Mouse (Mus musculus) hindbrain, embryonic 14.5 days (tissue): Measurements from ENCODE around the gene Cog1. TPM values are rescaled to one million over a fixed set of nuclear protein-coding genes. Genes with fewer than 3 reads are reported as not detected.
A peak's percentile ranks its signal among the peaks of the same experiment; 100 is the strongest.

ENCODE experiments used
- ATAC-seq: fragments of 200-750 bp; cut with Nextera tagmentation; 2 replicates; pipeline ENCODE4 v1.8.0; 2017; ENCODE audit warnings: moderate number of reproducible peaks, mild to moderate bottlenecking, moderate TSS enrichment, moderate library complexity; ENCODE audit not compliant: low FRiP score
- DNase-seq: peaks from one replicate; pipeline ENCODE4 v3.0.0-alpha.2; 2015; ENCODE audit warnings: low spot score
- H3K27ac ChIP-seq: fragments of 300-500 bp; sonication (generic); 2 replicates; pipeline ENCODE4 v1.5.1; 2014; ENCODE audit warnings: mild to moderate bottlenecking, moderate library complexity
- H3K27me3 ChIP-seq: fragments of 300-500 bp; sonication (generic); 2 replicates; pipeline ENCODE4 v1.6.1; 2014; ENCODE audit warnings: mild to moderate bottlenecking, low read length, mixed read lengths; ENCODE audit not compliant: control insufficient read depth, insufficient read depth
- H3K36me3 ChIP-seq: fragments of 300-500 bp; sonication (generic); replicated peaks from 2 replicates; pipeline ENCODE4 v1.6.1; 2014; ENCODE audit not compliant: control insufficient read depth, insufficient read depth
- H3K4me1 ChIP-seq: fragments of 300-500 bp; sonication (generic); replicated peaks from 2 replicates; pipeline ENCODE4 v1.6.1; 2014; ENCODE audit warnings: antibody characterized with exemption, low read length, mixed read lengths; ENCODE audit not compliant: control insufficient read depth, insufficient read depth
- H3K4me2 ChIP-seq: fragments of 300-500 bp; sonication (generic); replicated peaks from 2 replicates; pipeline ENCODE4 v1.6.1; 2014; ENCODE audit warnings: mild to moderate bottlenecking, moderate library complexity
- H3K4me3 ChIP-seq: fragments of 300-500 bp; sonication (generic); replicated peaks from 2 replicates; pipeline ENCODE4 v1.5.1; 2014; ENCODE audit warnings: mild to moderate bottlenecking, low read length
- H3K9ac ChIP-seq: fragments of 300-500 bp; sonication (generic); 2 replicates; pipeline ENCODE4 v1.6.1; 2014
- H3K9me3 ChIP-seq: fragments of 300-500 bp; sonication (generic); 2 replicates; pipeline ENCODE4 v1.6.1; 2016; ENCODE audit warnings: low read length; ENCODE audit not compliant: control insufficient read depth
- WGBS: fragments of 180-500 bp; shearing (Covaris S2); extraction: QIAGEN DNeasy Blood & Tissue Kit; methylation state at CpG from one replicate; pipeline ENCODE4 v1.1.7; 2014; 5-methylcytosine and 5-hydroxymethylcytosine counted together
- polyA plus RNA-seq: library from polyadenylated mRNA; unstranded; fragments of >200 nt; fragmentation: Nextera tagmentation; extraction: Ambion mirVana; gene quantifications from 2 replicates; pipeline ENCODE4 v1.2.1, GENCODE M21; 2014

The Cog1 gene
- polyA plus RNA-seq, 1 experiment from 2014 or later = 38.0 TPM

DNA sequence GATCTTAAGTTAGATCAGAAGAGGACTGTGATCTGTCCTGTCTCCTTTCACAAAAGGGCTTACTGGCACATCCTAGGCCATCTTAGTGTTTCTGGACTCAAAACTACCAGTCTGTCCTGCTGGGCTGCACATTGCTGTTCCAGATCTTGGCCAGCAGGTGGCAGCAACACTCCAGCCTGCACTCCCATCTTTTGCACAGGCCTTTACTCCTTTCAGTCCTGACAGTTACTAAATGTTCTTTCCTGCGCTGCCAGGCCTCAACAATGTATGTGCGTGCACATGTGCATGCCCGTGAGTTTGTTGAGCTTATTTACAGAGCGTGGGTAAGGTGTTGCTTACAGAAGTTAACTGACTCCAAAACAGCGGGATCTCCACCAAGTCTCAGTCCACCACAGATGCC, 54.8 kb downstream of the Cog1 start:
- WGBS = 37% methylated on average over 5 of the region's 5 CpGs
- H3K9ac ChIP-seq = no peak overlapping the region

DNA sequence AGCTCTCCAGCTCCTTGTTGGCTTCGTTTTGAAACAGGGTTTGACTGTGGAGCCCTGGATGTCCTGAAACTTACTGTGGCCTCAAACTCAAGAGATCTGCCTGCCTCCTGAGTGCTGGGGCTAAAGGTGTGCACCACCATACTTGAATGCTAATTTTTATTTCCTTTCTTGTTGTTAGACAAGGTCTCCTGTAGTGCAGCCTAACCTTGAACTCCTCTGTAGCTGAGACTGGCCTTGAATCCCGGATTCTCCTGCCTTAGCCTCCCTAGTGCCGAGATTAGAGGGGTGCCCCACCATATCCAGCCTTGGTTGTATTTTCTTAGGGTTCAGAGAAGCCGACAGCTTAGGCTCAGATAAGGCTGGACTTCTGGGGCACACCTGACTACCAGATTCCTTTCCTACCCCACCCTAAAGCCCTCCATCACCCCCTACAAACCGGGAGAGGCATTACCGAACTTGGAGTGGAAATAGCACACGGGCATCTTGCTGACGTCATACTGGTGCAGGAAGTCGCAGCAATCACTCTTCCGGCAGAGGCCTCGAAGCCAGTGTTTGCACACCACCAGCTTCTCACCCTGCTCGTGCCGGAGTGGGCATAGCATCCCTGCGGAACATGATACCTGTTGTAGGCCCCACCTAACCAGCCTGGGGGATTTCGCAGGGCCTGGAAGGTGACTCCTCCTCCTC, 57.1 kb downstream of the Cog1 start:
- no peak overlapping the region for H3K27ac ChIP-seq
- no peak for ATAC-seq
- no peak overlapping the region for H3K4me2 ChIP-seq
- 0 out of 2 replicates have a peak, but pooled peaks cover 7% of the 10 kb centered on the region for H3K27me3 ChIP-seq
- WGBS = 88% methylated on average over 15 of the region's 15 CpGs
- no peak overlapping the region for H3K9ac ChIP-seq
- H3K9me3 ChIP-seq = no peaks in the 10 kb centered on the region
- peaks cover 15% of the 10 kb centered on the region for H3K4me1 ChIP-seq
- no peaks in the 10 kb centered on the region for H3K36me3 ChIP-seq
- DNase-seq = no peak
- no peak overlapping the region for H3K4me3 ChIP-seq

More for the DNA sequence above, 54.8 kb downstream of the Cog1 start:
- H3K27ac ChIP-seq = no peak overlapping the region
- DNase-seq = peak; percentile 89
- H3K4me2 ChIP-seq = no peak overlapping the region
- ATAC-seq = peak; percentile 71; the same call in 1 of the 2 replicates
- H3K9me3 ChIP-seq = no peaks in the 10 kb centered on the region
- peaks cover 14% of the 10 kb centered on the region for H3K36me3 ChIP-seq
- H3K4me1 ChIP-seq = no peaks in the 10 kb centered on the region
- 0 out of 2 replicates have a peak, but pooled peaks cover 3% of the 10 kb centered on the region for H3K27me3 ChIP-seq
- H3K4me3 ChIP-seq = no peak overlapping the region

DNA sequence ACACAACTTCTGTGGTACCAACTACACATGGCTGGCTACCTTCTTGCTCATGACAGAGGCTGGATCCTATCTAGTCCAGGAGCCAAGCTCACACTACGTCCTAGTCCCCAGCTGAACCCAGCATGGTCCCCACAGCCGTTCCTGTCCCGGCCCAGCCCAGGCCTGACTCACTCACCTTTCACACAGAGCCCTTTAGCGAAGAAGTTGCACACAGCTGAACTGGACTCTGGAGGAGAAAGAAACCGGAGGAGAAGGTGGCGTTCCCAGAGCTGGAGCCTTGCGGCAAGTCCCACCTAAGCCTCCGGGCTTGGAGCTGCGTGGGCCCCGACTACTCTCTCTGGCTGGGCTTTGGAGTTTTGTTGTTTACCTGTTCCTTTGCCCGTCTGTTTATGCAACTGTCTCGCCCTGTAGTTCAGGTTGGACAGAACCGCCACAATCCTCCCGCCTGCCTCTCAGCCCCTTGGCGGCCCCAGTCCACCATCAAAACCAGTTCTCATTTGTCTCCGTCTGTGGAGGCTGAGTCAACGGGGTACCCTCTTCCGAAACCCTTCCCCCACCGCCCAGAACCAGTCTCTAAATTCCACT, 59.8 kb downstream of the Cog1 start:
- 0 out of 2 replicates have a peak, but pooled peaks cover 7% of the 10 kb centered on the region for H3K27me3 ChIP-seq
- no peaks in the 10 kb centered on the region for H3K9me3 ChIP-seq
- H3K4me2 ChIP-seq = no peak overlapping the region
- peaks cover 15% of the 10 kb centered on the region for H3K4me1 ChIP-seq
- H3K36me3 ChIP-seq = no peaks in the 10 kb centered on the region
- no peak overlapping the region for H3K4me3 ChIP-seq
- no peak for DNase-seq
- no peak overlapping the region for H3K27ac ChIP-seq
- WGBS = 55% methylated on average over 19 of the region's 19 CpGs
- ATAC-seq = no peak
- H3K9ac ChIP-seq = no peak overlapping the region

DNA sequence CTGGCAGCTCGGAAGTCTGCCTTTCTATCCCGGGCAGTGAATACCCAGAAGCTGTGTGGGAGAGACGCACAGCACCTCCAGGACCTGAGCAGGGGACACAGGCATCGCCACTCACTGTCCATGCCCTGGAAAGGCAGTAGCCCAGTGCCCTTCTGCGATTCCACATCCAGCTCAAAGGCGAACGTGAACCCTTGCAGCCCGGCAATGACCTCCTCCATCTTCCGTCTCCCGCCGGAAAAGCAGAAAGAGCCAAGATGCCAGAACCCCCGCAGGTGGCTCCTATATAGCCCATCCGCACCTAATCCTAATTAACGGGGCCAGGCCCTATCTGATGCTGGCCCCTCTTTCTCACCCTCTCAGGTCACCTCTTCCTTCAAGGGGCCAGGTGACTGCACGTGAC, 60.3 kb downstream of the Cog1 start:
- Histone ChIP-seq H3K4me1 (peaks cover 15% of the 10 kb centered on the region), H3K27ac (no peak overlapping the region), H3K4me2 (no peak overlapping the region), H3K27me3 (0 out of 2 replicates have a peak, but pooled peaks cover 7% of the 10 kb centered on the region), H3K9me3 (no peaks in the 10 kb centered on the region), H3K36me3 (no peaks in the 10 kb centered on the region), H3K4me3 (no peak overlapping the region), H3K9ac (no peak overlapping the region)
- peak; percentile 38 for ATAC-seq
- WGBS = 12% methylated on average over 15 of the region's 15 CpGs
- no peak for DNase-seq

DNA sequence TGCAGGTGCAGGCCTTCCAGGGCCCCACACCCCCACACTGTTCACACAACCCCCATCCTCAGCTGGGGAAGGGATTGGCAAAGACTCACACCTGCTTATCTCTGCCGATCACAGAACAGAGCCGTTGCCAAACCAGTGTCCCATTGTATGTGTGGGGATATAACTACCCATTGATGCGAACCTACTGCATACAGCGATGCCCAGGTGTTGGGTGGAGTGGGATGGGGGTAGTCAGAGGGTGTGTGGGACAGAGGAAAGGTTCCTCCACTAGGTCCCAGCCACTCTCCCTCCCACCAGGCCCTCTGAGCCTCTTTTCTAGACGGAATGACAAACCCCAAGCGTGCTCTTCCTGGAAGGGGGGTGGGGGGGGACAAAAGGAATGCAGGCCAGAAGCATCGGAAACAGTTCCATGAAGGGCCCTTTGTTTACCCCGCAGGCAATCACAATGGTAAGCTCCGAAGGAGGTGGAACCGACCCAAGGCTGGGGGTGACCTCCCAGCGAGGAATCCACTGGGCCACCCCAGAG, 60.8 kb downstream of the Cog1 start, which contains the start of gene Cpsf4l:
Gene Cpsf4l, minus strand, starts transcription at position 287 of the 526 bp plus-strand sequence.
- Histone ChIP-seq H3K4me1 (peaks cover 15% of the 10 kb centered on the region), H3K9me3 (no peaks in the 10 kb centered on the region), H3K27me3 (0 out of 2 replicates have a peak, but pooled peaks cover 7% of the 10 kb centered on the region), H3K27ac (peak within 1 kb of the TSS; percentile 33), H3K4me2 (0 out of 2 replicates have a peak within 1 kb of the TSS, but pooled peaks have one; percentile 8), H3K4me3 (no peak within 1 kb of the TSS), H3K9ac (peak within 1 kb of the TSS; percentile 46; the same call in 1 of the 2 replicates), H3K36me3 (no peaks in the 10 kb centered on the region)
- ATAC-seq (peak; percentile 69), DNase-seq (peak; percentile 33)
- WGBS = 5% methylated on average over 11 of the region's 11 CpGs

- Histone ChIP-seq H3K9me3 (no peaks in the 10 kb centered on the region), H3K9ac (peak overlapping the region; percentile 46; the same call in 1 of the 2 replicates), H3K36me3 (no peaks in the 10 kb centered on the region), H3K4me1 (peaks cover 15% of the 10 kb centered on the region), H3K4me3 (no peak overlapping the region), H3K4me2 (0 out of 2 replicates have a peak overlapping the region, but pooled peaks have one; percentile 8), H3K27me3 (0 out of 2 replicates have a peak, but pooled peaks cover 7% of the 10 kb centered on the region), H3K27ac (peak overlapping the region; percentile 33)
- WGBS = 2% methylated on average over 10 of the region's 10 CpGs
- no peak for DNase-seq
- ATAC-seq = 0 out of 2 replicates have a peak, but pooled peaks have one; percentile 15
Measured at GRCm38 (mm10) chr11:113710257-113710777, 61.3 kb downstream of the Cog1 start.

DNA sequence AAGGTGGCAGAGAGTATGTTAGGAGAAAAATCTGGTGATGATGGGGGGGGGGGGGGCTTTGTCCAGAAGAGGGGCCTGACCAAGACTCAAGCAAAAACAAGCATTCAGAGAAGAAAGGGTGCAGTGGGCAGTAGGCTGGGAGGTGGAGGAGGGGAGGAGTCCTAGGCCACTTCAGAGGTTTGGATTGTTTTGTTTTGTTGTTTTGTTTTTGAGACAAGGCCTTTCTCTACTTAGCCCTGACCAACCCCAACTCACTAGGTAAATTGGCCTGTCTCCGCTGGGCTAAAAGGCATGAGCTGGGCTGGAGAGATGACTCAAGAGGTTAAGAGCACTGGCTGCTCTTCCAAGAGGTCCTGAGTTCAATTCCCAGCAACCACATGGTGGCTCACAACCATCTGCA, 62.1 kb downstream of the Cog1 start:
- H3K9me3 ChIP-seq = no peaks in the 10 kb centered on the region
- no peaks in the 10 kb centered on the region for H3K36me3 ChIP-seq
- no peak overlapping the region for H3K4me3 ChIP-seq
- H3K4me2 ChIP-seq = no peak overlapping the region
- 36% methylated on average over 1 of the region's 1 CpGs for WGBS
- DNase-seq = no peak
- H3K27me3 ChIP-seq = 0 out of 2 replicates have a peak, but pooled peaks cover 7% of the 10 kb centered on the region
- H3K9ac ChIP-seq = no peak overlapping the region
- peaks cover 15% of the 10 kb centered on the region for H3K4me1 ChIP-seq
- H3K27ac ChIP-seq = no peak overlapping the region
- no peak for ATAC-seq

GRCm38 (mm10) chr11:113715078-113715674, 66.2 kb downstream of the Cog1 start:
- no peak overlapping the region for H3K4me2 ChIP-seq
- WGBS = 70% methylated on average over 7 of the region's 7 CpGs
- no peak overlapping the region for H3K9ac ChIP-seq
- no peaks in the 10 kb centered on the region for H3K9me3 ChIP-seq
- no peak overlapping the region for H3K4me3 ChIP-seq
- peaks cover 7% of the 10 kb centered on the region for H3K4me1 ChIP-seq
- no peaks in the 10 kb centered on the region for H3K36me3 ChIP-seq
- H3K27me3 ChIP-seq = no peaks in the 10 kb centered on the region
- no peak for ATAC-seq
- H3K27ac ChIP-seq = no peak overlapping the region
- no peak for DNase-seq

DNA sequence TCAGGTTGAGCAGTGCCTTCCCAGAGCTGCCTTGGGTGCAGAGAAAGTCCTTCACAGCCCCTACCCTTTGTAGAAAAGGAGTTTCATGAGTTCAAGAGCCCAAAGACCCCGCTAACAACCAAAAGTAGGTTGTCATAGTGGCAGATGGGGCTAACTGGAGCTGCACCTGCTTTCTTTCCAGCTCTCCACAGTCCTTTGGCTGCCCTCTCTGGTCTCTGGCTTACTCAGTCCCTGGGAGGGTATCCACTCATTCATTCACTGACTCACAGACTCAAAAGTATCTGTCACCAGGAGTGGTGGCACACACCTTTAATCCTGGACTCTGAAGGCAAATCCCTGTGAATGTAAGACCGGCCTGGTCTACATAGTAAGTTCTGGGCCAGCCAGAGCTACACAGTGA, 67.2 kb downstream of the Cog1 start:
- DNase-seq (no peak), ATAC-seq (no peak)
- no peak overlapping the region for H3K4me2 ChIP-seq
- 89% methylated on average over 2 of the region's 2 CpGs for WGBS
- no peak overlapping the region for H3K4me3 ChIP-seq
- no peak overlapping the region for H3K27ac ChIP-seq
- H3K9me3 ChIP-seq = no peaks in the 10 kb centered on the region
- no peaks in the 10 kb centered on the region for H3K36me3 ChIP-seq
- no peak overlapping the region for H3K9ac ChIP-seq
- no peaks in the 10 kb centered on the region for H3K27me3 ChIP-seq
- H3K4me1 ChIP-seq = no peaks in the 10 kb centered on the region
